Mouse (Mus musculus) heart, postnatal 14 days (tissue): ENCODE results near the gene Zfp688. TPM values are rescaled to one million over a fixed set of nuclear protein-coding genes. Genes with fewer than 3 reads are reported as not detected.
A peak's percentile ranks its signal among the peaks of the same experiment; 100 is the strongest.
"Not testable (repeated sequence)": the region's sequence is repeated elsewhere in the genome, so short reads cannot be mapped to it uniquely, and the experiment has no call there.

Experiments
- DNase-seq, 2 experiments: peaks; one replicate each; pipeline ENCODE4 v3.0.0; 2021 to 2022
- intact Hi-C: fragments of 180-260 bp; cut with DNase I; formaldehyde crosslinking; loops from one replicate; pipeline ENCODE4 v1.15.1; 2025
- long read RNA-seq, 2 experiments: library from polyadenylated mRNA; stranded (forward); transcript quantifications; one replicate each; pipeline ENCODE4 v2.0.0; 2021
- total RNA-seq, 2 experiments: library from RNA; stranded (reverse); gene quantifications; 2 replicates each; pipeline ENCODE4 v1.2.3; 2021

Zfp688 gene
- 1 to 10 TPM; 3.2 to 3.4 TPM for total RNA-seq
- long read RNA-seq, experiment 1, partial matches to known transcripts: 0 of 8 reads
- long read RNA-seq, experiment 1, other reads (novel, unspliced or antisense): 4 of 8 reads
- long read RNA-seq, experiment 2, partial matches to known transcripts: 0 of 3 reads
- long read RNA-seq, experiment 2, other reads (novel, unspliced or antisense): 2 of 3 reads

DNA sequence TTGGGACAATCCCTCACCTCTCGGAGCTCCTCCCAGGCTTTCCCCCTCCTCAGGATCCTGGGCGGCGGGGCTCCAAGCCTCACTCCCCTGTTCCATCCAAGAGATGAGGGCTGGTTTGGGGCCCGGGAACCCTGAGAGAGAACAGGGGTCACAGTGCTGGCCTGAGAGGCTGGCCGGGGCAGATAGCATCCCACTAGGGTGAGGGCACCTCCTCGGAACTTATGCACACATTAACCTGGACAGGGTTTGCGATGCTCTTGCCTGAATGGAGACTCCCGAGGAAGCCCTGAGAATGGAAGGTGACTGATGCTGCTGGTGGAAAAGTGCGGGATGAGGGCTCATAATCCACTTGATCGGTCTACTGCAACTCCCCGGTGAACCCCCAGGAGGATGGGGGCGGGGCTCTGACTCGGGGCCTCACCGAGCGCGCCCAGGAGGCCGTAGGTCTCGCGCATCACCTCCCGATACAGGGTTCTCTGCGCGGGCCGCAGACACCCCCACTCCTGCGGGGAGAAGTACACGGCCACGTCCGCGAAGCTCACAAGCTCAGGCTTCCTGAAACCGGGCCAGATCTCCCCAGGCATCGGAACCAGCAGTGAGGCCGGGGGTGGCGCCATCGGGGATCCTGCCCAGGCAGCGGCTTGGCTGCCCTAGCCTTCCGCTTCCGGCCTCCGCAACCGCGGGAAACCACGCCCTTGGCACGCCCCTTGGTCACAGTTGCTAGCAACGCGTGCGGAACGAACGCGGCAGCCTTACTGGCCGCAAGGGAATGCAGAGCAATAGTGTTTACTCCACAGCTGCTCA, at the start of gene Zfp688:
Zfp688 (minus strand) TSS at position 681 of the 804 bp plus-strand sequence.
- intact Hi-C loops: loop anchor here (5.0 kb wide), 1 partner anchor 51 kb away; no protein-coding TSS in a partner anchor

DNA sequence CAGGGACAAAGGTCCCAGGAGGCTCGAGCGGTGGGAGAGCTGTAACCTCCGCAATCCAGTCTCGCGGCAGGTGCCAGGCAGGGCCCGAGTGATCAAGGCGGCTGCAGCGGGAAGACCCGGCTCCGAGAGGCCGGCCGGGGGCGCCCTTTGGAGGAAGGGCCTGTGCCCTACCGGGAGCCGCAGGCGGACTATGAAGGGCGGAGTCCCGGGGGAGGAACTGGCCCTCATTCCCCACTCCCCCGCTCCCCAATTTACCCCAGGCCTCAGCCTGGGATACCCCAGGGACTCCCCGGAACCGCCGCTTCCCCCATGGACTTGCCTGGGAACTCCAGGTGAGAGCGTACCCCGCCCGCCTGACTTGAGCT, 49.8 kb upstream of the Zfp688 start:
- peak in 1 of 2 experiments; percentile 64 for DNase-seq
- intact Hi-C loops: loop anchor here (5.0 to 10.0 kb wide), 2 partner anchors 49 to 677 kb away; partner anchors contain the start of genes Fam57b, Ppp4c and Zfp688

More for the DNA sequence above, at the start of gene Zfp688:
- DNase-seq: peak; percentile 95 to 98

DNA sequence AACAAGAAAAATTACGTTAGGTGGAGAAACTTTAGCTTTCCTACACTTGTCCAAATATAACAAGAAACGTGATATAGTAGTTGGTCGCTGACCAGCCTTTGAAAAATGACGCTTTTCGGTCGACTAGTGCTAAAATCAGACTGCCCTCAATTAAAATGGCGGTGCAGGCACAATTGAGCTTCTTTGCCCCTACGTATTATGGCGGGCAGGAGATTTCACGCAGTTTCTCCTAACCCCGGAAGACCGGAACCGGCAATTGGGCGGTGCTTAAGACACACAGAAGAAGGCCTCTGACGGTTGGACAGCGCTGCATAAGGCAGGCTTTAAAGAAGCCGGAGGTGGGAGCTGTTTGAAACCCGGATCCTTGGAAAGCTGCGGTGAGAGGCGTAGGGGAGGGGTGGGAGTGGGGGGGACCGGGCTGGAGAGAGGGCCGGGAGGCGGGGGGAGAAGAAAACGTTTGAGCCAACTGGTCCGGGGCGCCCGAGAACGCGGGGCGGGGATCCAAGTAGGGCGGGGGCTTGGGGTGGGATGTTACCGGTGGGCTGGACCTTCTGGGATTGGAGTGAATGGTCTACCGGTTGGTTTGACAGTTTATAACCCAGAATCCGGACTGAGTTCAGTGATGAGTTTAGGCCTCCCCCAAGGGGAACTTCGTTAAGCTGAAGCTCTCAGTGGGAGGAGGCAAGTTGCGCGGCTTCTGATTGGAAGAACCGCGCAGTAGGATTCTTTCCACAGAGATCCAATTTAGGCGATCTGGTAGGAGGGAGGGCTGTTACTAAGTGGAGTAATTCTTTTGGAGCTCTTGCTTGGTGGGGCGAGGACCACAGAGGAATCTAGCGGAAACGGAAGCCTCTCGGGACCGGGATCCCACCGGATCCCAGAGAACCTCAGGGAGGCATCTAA, 49.1 kb upstream of the Zfp688 start:
- intact Hi-C loops: loop anchor here (5.0 to 10.0 kb wide), 2 partner anchors 49 to 676 kb away; partner anchors contain the start of genes Fam57b, Ppp4c and Zfp688
- peak; percentile 87 to 90 for DNase-seq

DNA sequence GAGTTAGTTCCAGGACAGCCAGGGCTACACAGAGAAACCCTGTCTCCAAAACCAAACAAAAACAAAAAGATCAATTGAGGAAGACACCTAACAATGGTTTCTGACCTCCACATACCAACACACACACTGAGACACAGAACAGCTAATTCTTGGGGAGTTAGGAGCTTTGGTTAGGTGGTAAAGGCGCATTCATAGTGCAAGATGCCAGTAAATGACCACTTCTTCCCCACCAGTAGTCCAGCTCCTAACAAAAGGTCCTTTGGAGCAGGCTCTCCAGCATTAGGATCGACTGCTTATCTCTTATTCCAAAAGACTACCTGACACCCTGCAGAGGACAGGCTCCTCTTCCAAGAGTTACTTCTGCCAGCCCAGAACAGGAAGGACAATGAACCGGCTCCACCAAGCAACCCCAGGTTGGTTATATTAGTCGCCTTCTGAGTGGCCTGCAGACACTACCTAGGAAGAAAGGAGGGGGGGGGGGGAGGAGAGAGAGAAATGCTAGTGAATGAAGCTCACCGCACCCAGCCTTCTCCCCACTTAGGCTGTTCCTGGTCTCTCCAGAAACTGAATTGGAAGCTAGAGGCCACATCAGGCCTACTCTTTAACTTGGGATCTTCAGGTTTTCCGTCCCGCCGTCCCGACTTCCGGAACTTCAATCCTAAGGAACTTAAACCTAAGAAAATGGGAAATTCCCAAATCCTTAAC, 48.3 kb upstream of the Zfp688 start:
- peak in 1 of 2 experiments; percentile 30 for DNase-seq
- intact Hi-C loops: loop anchor here (5.0 to 10.0 kb wide), 2 partner anchors 48 to 675 kb away; partner anchors contain the start of genes Fam57b, Ppp4c and Zfp688

DNA sequence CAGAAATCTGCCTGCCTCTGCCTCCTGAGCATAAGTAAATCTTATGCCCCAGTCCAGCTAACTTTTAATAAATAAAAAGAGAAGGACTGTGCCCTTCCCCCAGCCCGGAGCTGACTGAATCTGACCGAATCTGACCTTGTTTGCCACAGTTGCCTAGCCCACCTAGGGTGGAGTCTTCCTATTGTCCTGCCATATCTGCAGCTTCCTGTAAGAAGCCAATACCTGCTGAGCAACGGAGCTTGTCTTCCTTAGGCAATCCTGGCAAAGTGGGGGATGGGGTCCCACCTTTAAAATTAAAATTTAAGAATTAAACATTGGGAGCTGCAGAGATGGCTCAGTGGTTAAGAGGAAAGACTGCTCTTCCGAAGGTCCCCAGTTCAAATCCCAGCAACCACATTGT, 44.7 kb upstream of the Zfp688 start:
- no peak for DNase-seq
- intact Hi-C loops: no loop called here

DNA sequence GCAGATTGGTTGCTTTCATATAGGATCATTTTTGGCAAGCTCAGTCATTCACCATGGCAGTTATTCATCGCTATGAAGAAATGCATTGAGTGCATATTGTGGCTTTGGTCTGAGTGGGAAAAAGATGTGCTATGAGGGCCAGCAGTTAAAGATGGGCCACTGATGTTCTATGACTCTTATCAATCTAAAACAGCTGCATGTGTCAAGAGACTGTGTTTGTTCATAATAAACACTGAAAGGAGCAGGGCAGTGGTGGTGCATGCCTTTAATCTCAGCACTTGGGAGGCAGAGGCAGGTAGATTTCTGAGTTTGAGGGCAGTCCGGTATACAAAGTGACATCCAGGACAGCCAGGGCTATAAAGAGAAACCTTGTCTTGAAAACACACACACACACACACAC, 43.8 kb upstream of the Zfp688 start:
- intact Hi-C loops, DNase-seq: not testable (repeated sequence)

DNA sequence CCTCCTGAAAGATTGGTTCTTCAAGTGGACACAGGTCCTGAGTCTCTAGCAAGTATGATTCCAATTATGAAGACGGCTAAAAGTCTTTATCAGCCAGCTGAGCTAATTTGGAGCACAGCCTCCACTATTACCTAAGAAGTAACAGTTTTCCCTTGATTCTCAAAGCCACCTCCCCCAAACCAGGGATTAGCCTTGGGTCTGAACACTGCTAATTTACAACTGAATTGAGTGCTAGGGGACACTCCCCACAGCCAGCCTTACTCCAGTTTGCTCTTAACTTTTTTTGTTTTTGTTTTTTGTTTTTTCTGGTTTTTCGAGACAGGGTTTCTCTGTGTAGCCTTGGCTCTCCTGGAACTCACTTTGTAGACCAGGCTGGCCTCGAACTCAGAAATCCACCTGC, 43.3 kb upstream of the Zfp688 start:
- no peak for DNase-seq
- intact Hi-C loops: no loop called here

DNA sequence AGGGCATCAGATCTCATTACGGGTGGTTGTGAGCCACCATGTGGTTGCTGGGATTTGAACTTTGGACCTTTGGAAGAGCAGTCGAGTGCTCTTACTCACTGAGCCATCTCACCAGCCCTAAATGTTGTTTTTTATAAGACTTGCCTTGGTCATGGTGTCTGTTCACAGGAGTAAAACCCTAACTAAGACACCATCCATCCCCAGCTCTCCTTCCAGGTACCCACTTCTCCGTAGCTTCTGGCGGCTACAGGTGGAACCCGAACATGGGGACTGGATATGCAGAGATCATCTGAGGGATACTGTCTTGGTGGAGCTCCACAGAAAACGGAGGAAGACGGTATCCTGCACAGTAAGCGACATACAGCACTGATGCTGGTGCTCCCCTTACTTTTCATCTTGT, 37.4 kb upstream of the Zfp688 start, which contains the start of gene Prr14:
Prr14 (plus strand) TSS at position 301 of the 400 bp plus-strand sequence.
- DNase-seq, intact Hi-C loops: not testable (repeated sequence)

DNA sequence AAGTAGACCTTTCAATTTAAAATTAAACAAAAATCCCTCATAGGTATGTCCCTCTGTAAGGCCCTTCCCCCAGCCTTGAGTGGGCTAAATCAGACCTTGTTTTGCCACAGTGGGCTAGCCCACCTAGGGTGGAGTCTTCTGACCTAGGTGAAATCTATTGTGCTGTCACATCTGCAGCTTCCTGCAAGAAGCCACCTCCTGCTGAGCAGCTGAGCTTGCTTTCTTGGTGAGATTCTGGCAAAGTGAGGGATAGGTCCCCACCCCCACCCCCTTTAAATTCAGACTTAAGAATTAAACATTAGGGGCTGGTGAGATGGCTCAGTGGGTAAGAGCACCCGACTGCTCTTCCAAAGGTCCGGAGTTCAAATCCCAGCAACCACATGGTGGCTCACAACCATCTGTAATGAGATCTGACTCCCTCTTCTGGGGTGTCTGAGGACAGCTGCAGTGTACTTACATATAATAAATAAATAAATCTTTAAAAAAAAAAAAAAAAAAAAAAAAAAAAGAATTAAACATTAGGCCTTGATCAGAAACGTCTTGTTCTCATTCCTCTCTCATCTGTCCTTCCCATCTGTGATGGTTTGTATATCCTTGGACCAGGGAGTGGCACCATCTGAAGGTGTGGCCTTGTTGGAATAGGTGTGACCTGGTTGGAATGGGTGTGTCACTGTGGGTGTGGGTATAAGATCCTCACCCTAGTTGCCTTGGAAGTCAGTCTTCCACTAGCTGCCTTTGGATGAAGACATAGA, 36.7 kb upstream of the Zfp688 start:
- DNase-seq, intact Hi-C loops: not testable (repeated sequence)

DNA sequence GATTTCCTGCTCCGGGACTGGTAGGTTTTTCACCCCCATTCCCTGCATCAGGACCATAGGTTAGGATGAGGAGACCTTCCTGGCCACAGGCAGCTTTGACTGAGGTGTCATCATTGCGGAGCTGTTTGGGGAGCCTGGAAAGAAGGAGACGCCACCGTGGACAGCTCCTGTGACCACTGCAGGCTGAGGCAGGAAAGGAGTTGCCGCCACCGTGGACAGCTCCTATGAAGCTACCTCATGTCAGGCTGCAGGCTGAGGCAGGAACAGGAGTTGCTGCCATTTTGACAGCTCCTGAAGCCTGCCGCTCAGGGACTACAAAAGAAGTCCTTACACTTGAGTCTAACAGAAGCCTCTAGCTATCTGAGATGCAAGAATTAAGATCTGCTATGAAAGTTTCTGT, 33.0 kb upstream of the Zfp688 start:
- intact Hi-C loops: no loop called here
- no peak for DNase-seq

DNA sequence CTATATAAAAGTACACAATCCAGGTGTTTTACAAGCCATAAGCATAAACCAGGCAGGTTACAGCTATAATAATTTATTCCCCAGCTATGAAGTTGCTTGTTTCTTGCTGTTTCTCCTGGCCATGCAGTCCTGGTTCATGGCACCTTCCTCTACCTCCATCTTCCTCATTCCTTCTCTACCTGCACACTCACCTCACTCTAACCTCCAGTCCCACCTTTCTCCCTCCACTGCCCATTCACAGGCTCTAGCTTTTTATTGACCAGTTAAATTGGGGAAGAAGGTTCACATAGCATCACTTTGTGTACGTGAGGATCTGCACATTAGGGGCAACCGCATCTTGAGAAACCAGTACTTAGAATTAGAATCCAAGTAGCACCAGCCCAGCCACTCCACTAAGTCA, 31.2 kb upstream of the Zfp688 start:
- intact Hi-C loops: no loop called here
- DNase-seq: no peak

DNA sequence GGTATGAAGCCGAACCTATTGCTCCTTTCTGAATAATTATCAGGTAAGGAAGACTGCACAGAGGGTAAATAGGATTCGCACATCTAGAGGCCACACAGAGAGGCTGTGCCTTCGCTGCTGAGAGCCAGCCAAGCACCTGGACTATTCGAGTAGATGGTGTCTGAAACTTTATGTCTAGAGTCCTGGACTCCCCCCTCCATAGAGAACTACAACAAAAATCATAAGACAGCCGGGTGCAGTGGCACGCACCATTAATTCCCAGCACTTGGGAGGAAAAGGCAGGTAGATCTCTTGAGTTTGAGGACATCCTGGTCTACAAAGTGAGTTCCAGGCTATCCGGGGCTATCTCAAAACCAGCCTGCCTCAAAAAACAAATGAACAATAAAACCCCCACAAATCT, 28.1 kb upstream of the Zfp688 start:
- intact Hi-C loops: no loop called here

DNA sequence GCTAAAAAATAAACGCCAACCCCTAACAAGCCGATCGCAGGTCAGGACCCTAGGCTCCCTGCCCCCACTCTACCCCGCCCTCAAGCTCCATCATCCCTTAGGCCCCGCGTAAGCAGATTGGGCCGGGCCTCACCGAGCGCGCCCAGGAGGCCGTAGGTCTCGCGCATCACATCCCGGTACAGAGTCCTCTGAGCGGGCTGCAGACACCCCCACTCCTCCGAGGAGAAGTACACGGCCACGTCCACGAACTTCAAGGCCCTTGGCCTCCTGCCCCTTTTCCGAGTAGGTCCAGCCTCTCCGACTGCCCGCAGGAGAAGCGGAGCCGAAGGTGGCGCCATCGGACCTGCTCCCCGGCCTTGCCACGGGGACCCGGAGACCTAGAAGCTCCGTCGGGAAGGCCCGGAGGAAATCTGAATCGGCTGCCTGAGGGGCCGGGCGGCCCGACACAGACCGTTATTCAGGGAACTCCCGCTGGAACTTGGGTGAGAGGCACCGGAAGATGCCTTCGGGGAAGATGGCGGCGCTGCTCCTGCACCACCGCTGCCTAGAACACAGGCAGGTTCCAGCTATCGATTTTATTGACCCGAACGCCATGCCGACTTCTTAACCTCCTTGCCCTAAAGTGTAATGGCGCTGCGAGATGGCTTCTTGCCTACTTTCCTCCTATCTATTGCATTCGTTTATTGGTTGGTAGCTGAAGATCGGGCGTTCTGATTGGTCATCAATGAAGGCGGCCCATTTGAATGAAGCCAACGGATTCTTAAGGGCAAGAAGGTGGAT, 26.8 kb upstream of the Zfp688 start, which contains the start of gene Zfp689:
Zfp689 (minus strand) TSS at position 638 of the 780 bp plus-strand sequence.
- peak; percentile 86 to 93 for DNase-seq
- intact Hi-C loops: no loop called here

More for the DNA sequence above, 28.1 kb upstream of the Zfp688 start:
- no peak for DNase-seq

DNA sequence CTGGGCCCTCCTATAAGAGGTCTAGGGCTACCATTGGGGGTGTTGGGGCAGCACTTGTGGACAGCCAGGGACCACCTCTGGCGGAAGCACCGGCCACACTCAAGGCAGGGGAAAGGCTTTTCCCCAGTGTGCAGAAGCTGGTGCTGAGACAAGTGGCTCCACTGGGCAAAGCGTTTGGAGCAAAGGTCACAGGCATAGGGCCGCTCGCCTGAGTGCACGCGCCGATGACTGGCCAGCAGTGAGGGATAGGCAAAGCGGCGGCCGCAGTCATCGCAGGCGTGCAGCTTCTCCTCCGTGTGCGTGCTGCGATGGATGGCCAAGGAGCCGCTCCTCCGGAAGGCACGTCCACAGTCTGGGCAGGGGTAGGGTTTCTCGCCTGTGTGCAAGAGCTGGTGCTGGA, 22.1 kb upstream of the Zfp688 start:
- intact Hi-C loops: no loop called here

DNA sequence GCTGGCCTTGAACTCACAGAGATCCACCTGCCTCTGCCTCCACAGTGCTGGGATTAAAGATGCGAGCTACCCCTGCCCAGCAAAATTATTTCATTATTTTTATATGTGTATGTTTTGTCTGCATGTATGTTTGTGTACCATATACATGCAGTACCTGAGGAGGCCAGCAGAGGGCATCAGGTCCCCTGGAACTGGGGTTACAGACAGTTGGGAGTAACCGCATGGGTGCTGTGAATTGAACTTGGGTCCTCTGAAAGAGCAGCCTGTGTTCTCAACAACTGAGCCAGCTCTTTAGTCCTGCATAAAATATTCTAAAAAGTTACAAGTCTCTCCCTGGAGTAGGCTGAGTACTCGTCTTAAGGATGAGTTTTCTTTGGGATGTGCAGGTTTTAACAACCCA, 15.9 kb upstream of the Zfp688 start:
- no peak for DNase-seq
- intact Hi-C loops: no loop called here

More for the DNA sequence above, 22.1 kb upstream of the Zfp688 start:
- DNase-seq: no peak

DNA sequence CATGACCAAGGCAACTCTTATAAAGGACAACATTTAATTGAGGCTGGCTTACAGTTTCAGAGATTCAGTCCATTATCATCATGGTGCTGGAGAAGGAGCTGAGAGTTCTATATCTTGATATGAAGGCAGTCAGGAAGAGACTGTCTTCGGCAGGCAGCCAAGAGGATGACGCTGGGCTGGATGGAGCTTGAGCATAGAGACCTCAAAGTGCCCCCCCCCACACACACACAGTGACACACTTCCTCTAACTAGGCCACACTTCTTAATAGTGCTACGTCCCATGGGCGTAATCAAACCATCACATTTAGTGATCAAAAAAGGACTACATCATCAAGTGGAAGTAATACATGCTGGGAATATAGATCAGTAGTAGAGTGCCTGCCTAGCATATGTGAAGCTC, 13.3 kb upstream of the Zfp688 start:
- no peak for DNase-seq
- intact Hi-C loops: no loop called here

DNA sequence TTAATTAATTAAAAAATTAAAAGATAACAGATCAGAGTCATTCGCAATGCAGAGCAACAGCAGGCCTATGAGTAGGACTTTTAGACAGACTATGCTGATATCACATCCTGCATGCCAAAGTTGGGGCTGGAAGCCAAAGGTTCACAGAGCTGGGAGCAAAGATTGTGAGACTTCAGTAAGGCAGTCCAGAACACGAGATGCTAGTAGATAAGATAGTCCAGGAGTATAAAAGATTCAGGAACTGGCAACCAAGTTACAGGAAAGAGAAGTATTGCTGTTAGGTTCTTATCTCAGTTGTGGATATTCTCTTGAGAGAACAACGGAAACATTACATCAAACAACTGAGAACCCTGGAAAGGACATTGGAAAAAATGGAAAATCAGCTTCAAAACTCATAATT, 4.5 kb upstream of the Zfp688 start:
- intact Hi-C loops: no loop called here
- no peak for DNase-seq

DNA sequence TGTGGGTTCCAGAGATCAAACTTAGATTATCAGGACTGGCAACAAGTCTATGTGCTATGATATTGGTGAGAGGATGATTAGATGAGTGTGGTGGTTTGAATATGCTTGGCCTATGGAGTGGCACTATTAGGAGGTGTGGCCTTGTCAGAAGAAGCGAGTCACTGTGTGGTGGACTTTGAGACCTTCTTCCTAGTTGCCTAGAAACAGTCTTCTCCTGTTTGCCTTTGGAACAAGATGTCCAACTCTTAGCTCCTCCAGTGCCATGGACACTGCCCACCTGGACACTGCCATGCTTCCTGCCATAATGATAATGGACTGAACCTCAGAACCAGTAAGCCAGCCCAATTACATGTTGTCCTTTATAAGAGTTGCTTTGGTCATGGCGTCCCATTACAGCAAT, 4.0 kb upstream of the Zfp688 start:
- DNase-seq: no peak
- intact Hi-C loops: no loop called here
